Mouse (Mus musculus) CD4-positive, CD25-positive, alpha-beta regulatory T cell, adult 4 months (primary cell): ENCODE measurements around the gene Rpl19. TPM values are rescaled to one million over a fixed set of nuclear protein-coding genes. Genes with fewer than 3 reads are reported as not detected.

Source experiments
- ATAC-seq: one replicate; pipeline ENCODE4 v1.8.0; 2017
- polyA plus RNA-seq, 2 experiments: library from polyadenylated mRNA; unstranded; fragments of 100-300 nt; shearing (Covaris generic); gene quantifications; one replicate each; pipeline ENCODE4 v1.2.1; 2017

Rpl19 gene
- polyA plus RNA-seq, 2 experiments from 2014 or later = 3,157 to 3,173 TPM

GRCm38 (mm10) chr11:98024516-98024915 lies 2.0 kb upstream of the Rpl19 start:
- no peak for ATAC-seq

DNA sequence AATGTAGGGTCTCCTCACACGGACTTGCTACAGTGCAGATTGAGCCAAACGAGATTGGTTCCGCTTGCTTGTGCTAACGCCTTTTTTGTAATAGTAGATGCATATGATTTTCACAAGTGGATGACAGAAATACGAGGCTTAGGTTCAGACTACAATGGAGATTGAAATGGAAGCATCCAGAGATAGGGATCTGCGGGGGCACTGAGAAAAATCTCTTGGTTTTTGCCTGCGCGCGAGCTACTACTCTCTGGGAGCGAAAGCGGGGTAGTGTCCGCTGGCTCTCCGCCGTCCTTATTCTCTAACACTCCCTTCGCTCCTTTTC lies 301 bp upstream of the Rpl19 start:
- peak; percentile 24 for ATAC-seq

DNA sequence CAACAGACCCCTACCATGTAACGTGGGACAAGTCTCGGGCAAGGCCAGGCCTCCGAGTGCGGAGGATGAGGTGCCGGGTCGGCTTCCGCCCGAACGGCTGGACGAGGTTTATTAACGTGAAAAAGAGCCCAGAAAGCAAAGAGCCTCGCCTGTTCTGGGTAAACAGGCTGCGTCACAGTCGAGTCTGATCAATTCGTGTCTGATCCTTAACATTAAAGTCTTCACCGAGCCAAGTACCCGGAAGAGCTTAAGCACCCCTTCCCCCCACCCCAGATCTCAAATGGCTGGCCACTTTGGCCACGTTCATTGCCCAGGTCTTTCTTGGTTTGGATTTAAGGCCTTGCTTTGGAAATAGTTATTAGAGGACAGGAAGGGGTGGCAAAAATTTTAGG lies 783 bp downstream of the Rpl19 start:
- ATAC-seq = peak; percentile 16

DNA sequence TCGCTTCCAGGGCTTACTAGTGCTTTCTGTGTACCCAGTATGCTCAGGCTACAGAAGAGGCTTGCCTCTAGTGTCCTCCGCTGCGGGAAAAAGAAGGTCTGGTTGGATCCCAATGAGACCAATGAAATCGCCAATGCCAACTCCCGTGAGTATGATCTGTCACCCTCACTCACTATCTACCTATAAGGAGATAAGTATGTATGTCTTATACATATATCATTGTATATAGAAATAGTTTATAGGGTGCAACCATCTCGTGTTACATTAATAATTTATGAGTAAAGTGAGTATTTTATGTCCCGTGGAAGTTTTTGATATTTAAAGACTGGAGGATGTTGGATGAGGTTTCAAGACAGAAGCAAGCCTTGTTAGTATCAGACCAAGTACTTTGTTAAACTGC lies 1.3 kb downstream of the Rpl19 start:
- no peak for ATAC-seq

GRCm38 (mm10) chr11:98030701-98031442 lies 4.4 kb downstream of the Rpl19 start:
- ATAC-seq = no peak

DNA sequence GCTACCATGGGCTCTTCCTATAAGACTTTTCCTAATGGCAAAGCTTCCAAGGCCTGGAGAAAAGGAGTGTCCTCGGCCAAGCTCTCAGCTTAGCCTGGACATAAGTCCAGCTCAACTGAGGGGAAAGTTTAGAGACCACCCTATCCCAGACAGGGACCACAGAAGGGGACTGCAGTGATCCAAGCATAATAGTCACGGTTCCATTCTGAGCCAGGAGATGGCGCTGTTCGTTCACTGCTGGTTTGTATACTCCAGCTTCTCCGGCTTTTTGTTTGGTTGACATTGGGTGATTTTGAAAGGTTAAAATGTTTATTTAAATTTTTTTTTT lies 4.9 kb downstream of the Rpl19 start:
- peak; percentile 48 for ATAC-seq

GRCm38 (mm10) chr11:98034061-98034460 lies 7.6 kb downstream of the Rpl19 start:
- no peak for ATAC-seq

DNA sequence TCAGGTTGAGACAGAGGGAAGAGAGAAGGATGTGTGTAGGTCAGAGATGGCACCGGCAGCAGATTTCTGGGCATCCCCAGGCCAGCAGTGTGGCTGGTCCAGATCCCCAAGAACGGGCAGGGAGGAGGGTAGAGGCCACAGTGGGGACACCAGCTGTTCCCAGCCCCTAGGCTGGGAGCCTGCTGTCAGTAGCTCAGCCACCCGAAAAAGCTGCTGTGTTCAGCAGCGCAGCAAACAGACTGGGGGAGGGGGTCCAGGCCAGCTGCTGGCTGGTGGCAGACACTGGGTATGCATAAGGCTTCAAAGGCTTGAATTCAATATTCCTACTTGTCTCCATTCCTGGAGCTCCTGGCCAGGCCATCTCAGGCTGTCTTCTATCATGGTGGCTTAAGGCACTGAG lies 8.3 kb downstream of the Rpl19 start:
- ATAC-seq = no peak

GRCm38 (mm10) chr11:98035977-98036377 lies 9.5 kb downstream of the Rpl19 start:
- ATAC-seq = no peak

DNA sequence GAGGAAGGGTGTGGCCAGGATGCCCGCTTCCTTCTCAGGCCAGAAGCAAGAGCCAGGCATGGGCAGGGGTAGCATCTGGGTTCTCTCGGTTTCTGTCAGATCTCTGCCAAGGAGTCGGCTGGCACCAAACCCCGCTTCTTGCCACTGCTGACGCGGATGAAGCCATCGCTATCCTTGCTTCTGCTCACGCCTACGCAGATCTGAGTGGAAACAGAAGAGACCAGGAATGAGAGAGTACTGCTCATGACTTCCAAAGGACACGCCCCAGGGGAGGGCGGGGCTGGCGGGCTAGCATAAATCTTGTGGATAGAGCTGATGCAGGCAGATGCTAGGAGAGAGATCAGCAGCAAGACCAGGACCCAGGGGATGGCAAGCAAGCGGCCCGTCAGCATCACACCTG lies 11.4 kb downstream of the Rpl19 start:
- no peak for ATAC-seq

GRCm38 (mm10) chr11:98040975-98041374 lies 14.5 kb downstream of the Rpl19 start:
- ATAC-seq = no peak

- ATAC-seq = no peak
Measured at GRCm38 (mm10) chr11:98042741-98043140, 16.2 kb downstream of the Rpl19 start.

GRCm38 (mm10) chr11:98044074-98044473 lies 17.6 kb downstream of the Rpl19 start:
- ATAC-seq = no peak

GRCm38 (mm10) chr11:98045596-98045995 lies 19.1 kb downstream of the Rpl19 start:
- ATAC-seq = no peak

- ATAC-seq = no peak
Measured at GRCm38 (mm10) chr11:98046466-98046865, 20.0 kb downstream of the Rpl19 start.

DNA sequence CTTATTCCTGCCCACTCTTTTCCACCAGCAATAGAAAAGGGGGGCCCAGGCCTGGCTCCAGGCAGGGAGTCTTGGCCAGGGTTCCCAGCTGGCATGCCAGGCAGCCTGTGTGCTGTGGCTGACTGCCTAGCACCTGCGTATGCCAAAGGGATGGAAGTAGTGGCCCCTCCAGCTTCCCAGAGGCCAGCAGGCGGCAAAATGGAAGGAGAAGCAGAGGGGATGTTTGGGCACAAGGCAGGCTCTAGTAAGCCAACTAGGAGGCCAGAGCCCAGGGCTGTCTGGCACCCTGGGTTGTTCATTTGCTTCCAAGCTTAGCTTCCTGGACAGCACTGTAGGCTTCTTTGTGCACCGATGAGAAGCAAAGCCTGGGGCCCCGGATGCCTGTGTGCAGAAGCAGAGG lies 21.2 kb downstream of the Rpl19 start:
- no peak for ATAC-seq

- ATAC-seq = no peak
Measured at GRCm38 (mm10) chr11:98049672-98050519, 23.4 kb downstream of the Rpl19 start.

DNA sequence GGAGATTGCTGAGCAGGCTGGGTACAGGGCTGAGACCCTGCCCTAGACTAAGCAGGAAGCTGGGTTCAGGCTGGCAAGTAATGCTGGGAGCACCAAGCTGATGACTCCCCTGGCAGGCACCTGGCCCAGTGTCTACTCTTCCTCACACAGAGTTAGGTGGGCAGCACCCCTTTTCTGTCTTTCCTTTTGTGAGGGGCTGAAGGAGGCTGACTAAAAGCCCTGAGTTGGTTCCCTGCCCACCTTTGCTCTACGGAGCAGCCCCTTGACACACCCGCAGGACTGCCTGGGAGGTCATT lies 24.0 kb downstream of the Rpl19 start:
- ATAC-seq = no peak

- ATAC-seq = no peak
Measured at GRCm38 (mm10) chr11:98050940-98051339, 24.4 kb downstream of the Rpl19 start.

- ATAC-seq = no peak
Measured at GRCm38 (mm10) chr11:98051611-98052128, 25.2 kb downstream of the Rpl19 start.

DNA sequence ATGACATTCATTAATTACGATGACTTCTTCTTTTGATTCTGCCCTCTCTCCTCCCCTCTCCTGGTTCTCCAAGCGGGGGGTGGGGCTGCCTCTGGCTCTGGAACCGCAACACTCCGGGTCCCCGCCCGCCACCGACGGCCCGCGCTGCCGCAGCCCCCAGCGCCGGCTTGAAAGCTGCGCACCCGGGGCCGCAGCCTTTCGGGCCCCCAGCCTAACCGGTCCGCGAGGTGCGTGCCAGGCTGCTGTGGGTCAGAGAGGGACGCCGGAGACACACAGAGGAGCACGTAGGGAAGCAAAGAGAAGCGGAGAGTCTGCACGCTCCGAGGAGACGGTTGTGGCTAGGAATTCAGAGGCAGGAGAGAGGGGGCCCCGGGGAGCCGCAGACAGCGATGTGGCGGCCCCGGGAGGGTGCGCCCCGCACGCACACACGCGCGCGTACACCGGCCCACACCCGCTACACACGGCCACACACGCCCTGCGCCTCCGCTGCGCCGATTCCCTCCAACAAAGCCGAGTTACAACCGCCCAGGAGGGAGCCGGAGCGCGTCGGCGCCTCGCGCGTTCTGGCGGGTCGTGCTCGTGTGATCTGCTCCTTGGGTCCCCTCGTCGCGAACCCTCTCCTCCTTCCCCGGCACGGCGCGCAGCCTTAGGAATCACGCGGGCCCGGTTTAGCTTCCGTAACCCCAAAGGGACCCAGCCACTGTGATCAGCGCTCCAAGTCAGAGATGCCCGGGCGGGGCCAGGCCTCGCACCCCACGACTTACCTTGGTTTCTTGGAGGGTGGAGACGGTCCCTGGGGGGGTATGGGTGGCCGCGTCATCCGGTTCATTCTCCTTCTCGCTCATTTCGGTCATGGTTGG lies 25.8 kb downstream of the Rpl19 start:
- ATAC-seq = peak; percentile 23

GRCm38 (mm10) chr11:98052989-98053834 lies 26.7 kb downstream of the Rpl19 start, which contains the start of gene Stac2:
TSS of gene Stac2 (minus strand) at chr11:98053462.
- no peak for ATAC-seq
